Mouse (Mus musculus) testis, adult 2 months (tissue): ENCODE measurements around the gene Lsm5.

ENCODE experiments used
- CTCF ChIP-seq: fragments of 200-500 bp; IDR thresholded peaks from 2 replicates; pipeline ENCODE4 v1.5.1; 2012; ENCODE audit warnings: low read depth, mild to moderate bottlenecking, inconsistent platforms, low read length, moderate library complexity; ENCODE audit not compliant: control insufficient read depth, insufficient read depth, insufficient replicate concordance
- POLR2A ChIP-seq: fragments of 200-500 bp; IDR thresholded peaks from 2 replicates; pipeline ENCODE4 v1.6.1; 2012; ENCODE audit warnings: low read depth, mild to moderate bottlenecking, inconsistent platforms, low read length, moderate library complexity; ENCODE audit not compliant: control insufficient read depth

- TF ChIP-seq POLR2A (no peak; the same call in 1 of the 2 replicates), CTCF (no peak; the same call in 1 of the 2 replicates)
Measured at GRCm38 (mm10) chr6:56715270-56715666, 10.8 kb upstream of the Lsm5 start.
